ENCODE assay signal across 8 mouse cellular contexts in the genomic region with DNA sequence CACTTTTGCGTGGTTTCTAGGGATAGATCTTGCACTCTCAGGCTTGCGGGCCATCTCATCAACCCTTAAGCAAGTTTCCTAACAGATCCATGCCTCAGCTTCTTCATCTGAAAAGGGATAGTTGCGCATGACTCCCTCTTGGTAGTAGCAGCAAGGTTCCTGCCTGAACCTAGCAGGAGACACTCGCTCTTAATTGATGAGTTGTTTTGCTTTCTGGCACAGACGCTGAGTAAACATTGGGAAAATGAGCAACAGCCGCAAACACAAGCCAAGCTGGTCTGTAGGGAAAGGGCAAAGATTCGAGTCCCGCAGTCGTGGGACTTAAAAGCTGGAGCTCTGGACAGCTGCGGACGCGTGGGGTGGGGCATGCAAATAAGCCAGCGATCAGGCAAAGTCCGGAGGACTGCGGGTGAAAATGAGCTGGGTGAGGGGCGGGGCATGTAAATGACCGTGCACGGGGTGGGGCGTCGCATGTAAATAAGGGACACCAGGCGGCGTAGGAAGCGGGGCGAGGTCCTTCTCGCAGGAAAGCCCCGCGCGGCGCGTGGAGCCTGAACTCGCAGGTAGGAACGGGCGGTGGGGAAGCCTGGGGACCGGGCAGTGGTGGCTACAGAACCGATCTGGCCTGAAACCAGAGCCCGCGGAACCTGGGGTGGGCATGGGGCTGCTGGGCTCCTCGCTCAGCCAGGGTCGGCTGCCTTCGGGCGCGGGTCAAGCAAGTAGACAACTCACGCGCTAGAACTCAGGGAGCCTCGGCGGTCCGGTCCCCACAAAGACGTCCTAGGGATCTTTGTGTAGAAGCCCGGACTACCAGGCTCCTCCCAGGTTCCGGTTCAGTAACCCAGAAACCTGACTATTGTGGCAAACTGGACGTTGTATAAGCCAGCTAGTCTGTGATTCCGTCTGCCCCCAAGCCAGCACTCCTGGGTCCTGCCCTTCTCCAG. TPM values are rescaled to one million over a fixed set of nuclear protein-coding genes. Genes with fewer than 3 reads are reported as not detected.
DNase-seq lines count a peak whose midpoint lies in the region; ATAC-seq and TF ChIP-seq lines count a peak whose summit lies in the region.

Il4ra (plus strand) TSS at position 355 of the 944 bp plus-strand sequence.

- H3K79me2 ChIP-seq in CH12.LX (replicated peaks; ENCODE audit: control insufficient read depth, extremely low read depth, insufficient read depth, poor library complexity, severe bottlenecking) = peaks cover 10% of the 10 kb centered on the region

- peak within 1 kb of the TSS; percentile 63 for H3K4me2 ChIP-seq in CH12.LX (ENCODE audit: insufficient read depth, low read depth, poor library complexity, severe bottlenecking)
- peak within 1 kb of the TSS; percentile 92 for H3K4me2 ChIP-seq in heart, embryonic 13.5 days
- peak within 1 kb of the TSS; percentile 82 for H3K4me2 ChIP-seq in kidney, postnatal 0 days (ENCODE audit: low read length)
- peak within 1 kb of the TSS; percentile 99 for H3K4me2 ChIP-seq in liver, embryonic 14.5 days (ENCODE audit: low read depth)
- peak within 1 kb of the TSS; percentile 76 for H3K4me2 ChIP-seq in stomach, embryonic 15.5 days

- H3K27me3 ChIP-seq in CH12.LX (replicated peaks) = peaks cover 4% of the 10 kb centered on the region
- H3K27me3 ChIP-seq in heart, embryonic 13.5 days (replicated peaks) = peaks cover 16% of the 10 kb centered on the region
- H3K27me3 ChIP-seq in kidney, postnatal 0 days (ENCODE audit: insufficient read depth, low read length) = no peaks in the 10 kb centered on the region
- H3K27me3 ChIP-seq in liver, embryonic 14.5 days (ENCODE audit: control insufficient read depth, insufficient read depth, low read length) = no peaks in the 10 kb centered on the region
- H3K27me3 ChIP-seq in stomach, embryonic 15.5 days (replicated peaks) = no peaks in the 10 kb centered on the region

- peaks cover 0 to 11% of the 10 kb centered on the region in 2 experiments for H3K36me3 ChIP-seq in CH12.LX (replicated peaks in 1 of 2; ENCODE audit: control insufficient read depth in 1 of 2, insufficient read depth in 1 of 2, low read length in 1 of 2)
- H3K36me3 ChIP-seq in heart, embryonic 13.5 days = no peaks in the 10 kb centered on the region
- H3K36me3 ChIP-seq in kidney, postnatal 0 days (ENCODE audit: insufficient read depth, low read length) = no peaks in the 10 kb centered on the region
- H3K36me3 ChIP-seq in liver, embryonic 14.5 days (replicated peaks; ENCODE audit: control insufficient read depth, insufficient read depth, low read depth) = no peaks in the 10 kb centered on the region
- no peaks in the 10 kb centered on the region for H3K36me3 ChIP-seq in stomach, embryonic 15.5 days

- DNase-seq in CH12.LX (ENCODE audit: extremely low read depth) = peak; percentile 89
- DNase-seq in c-Kit-negative CD71-positive TER-119-positive erythroid progenitor cells, embryonic 14.5 days (ENCODE audit: low read depth, low spot score) = peak; percentile 69
- DNase-seq in fibroblast of lung, adult 2 months (ENCODE audit: low read depth) = peak; percentile 79
- peak; percentile 97 for DNase-seq in kidney, postnatal 0 days (ENCODE audit: low spot score)
- DNase-seq in liver, embryonic 14.5 days (ENCODE audit: low read depth in 3 of 3, low spot score in 3 of 3) = peak; percentile 81 to 85 (median 84)
- peak; percentile 85 for DNase-seq in neural tube, embryonic 10.5 days (ENCODE audit: extremely low spot score, low spot score)

- no peak for TF ChIP-seq CTCF in CH12.LX (conservative IDR thresholded peaks at IDR 0.05 in 1 of 2, IDR thresholded peaks at IDR 0.05 in 1 of 2; ENCODE audit: low read depth in 2 of 2, low read length in 2 of 2)
- TF ChIP-seq CTCF in kidney, postnatal 0 days (IDR thresholded peaks at IDR 0.05; ENCODE audit: low read depth) = peak; percentile 42; the same call in 1 of the 2 replicates
- TF ChIP-seq CTCF in liver, embryonic 14.5 days (IDR thresholded peaks at IDR 0.05; ENCODE audit: low read depth) = peak; percentile 67

- in situ Hi-C loops in CH12.LX (cut with MboI; ENCODE audit: low pct_ligation_motif_present, low pct_unique_long_range_greater_than_20kb, low sequenced_read_pairs) = loop anchor here (5.0 kb wide), 2 partner anchors 35 to 65 kb away; no protein-coding TSS in a partner anchor

- 2% methylated on average over 52 of the region's 52 CpGs for WGBS in heart, embryonic 13.5 days
- 2% methylated on average over 52 of the region's 52 CpGs for WGBS in kidney, postnatal 0 days
- 2% methylated on average over 52 of the region's 52 CpGs for WGBS in liver, embryonic 14.5 days (ENCODE audit: insufficient replicate concordance)
- WGBS in stomach, embryonic 15.5 days = 2% methylated on average over 52 of the region's 52 CpGs

- TF ChIP-seq EP300 in CH12.LX (IDR thresholded peaks at IDR 0.05; ENCODE audit: low read length) = no peak
- no peak for TF ChIP-seq EP300 in liver, embryonic 14.5 days (IDR thresholded peaks at IDR 0.05; ENCODE audit: low read depth)

- peak; percentile 84 for TF ChIP-seq POLR2A in CH12.LX (IDR thresholded peaks at IDR 0.05; ENCODE audit: low read depth, low read length)

- H3K9me3 ChIP-seq in CH12.LX (replicated peaks; ENCODE audit: low read length) = no peaks in the 10 kb centered on the region
- no peaks in the 10 kb centered on the region for H3K9me3 ChIP-seq in heart, embryonic 13.5 days
- H3K9me3 ChIP-seq in kidney, postnatal 0 days (replicated peaks; ENCODE audit: low read length) = no peaks in the 10 kb centered on the region
- H3K9me3 ChIP-seq in liver, embryonic 14.5 days (ENCODE audit: control insufficient read depth, low read length) = no peaks in the 10 kb centered on the region
- H3K9me3 ChIP-seq in stomach, embryonic 15.5 days = no peaks in the 10 kb centered on the region

- TF ChIP-seq RAD21 in CH12.LX (IDR thresholded peaks at IDR 0.05; ENCODE audit: low read depth, low read length) = no peak

- dilution Hi-C loops in CH12.LX (cut with MboI; ENCODE audit: extremely low pct_ligation_motif_present, extremely low pct_unique_long_range_greater_than_20kb, low sequenced_read_pairs) = no loop called here

- peak within 1 kb of the TSS; percentile 80 to 83 (median 81) for H3K4me3 ChIP-seq in CH12.LX (replicated peaks in 1 of 3; ENCODE audit: low read depth in 2 of 3, low read length in 2 of 3, poor library complexity in 1 of 3)
- H3K4me3 ChIP-seq in heart, embryonic 13.5 days = peak within 1 kb of the TSS; percentile 70
- peak within 1 kb of the TSS; percentile 75 for H3K4me3 ChIP-seq in kidney, postnatal 0 days (replicated peaks; ENCODE audit: low read depth, low read length)
- H3K4me3 ChIP-seq in liver, embryonic 14.5 days (ENCODE audit: insufficient read depth in 1 of 2, low read depth in 2 of 2, low read length in 2 of 2) = peak within 1 kb of the TSS; percentile 65 to 67
- peak within 1 kb of the TSS; percentile 58 for H3K4me3 ChIP-seq in stomach, embryonic 15.5 days (replicated peaks)

- ATAC-seq in heart, embryonic 13.5 days (ENCODE audit: extremely low read depth, insufficient number of reproducible peaks, low FRiP score, low TSS enrichment) = peak; percentile 87
- ATAC-seq in kidney, postnatal 0 days (replicated peaks; ENCODE audit: low FRiP score, low read depth) = peak; percentile 93
- peak; percentile 92 for ATAC-seq in liver, embryonic 14.5 days (ENCODE audit: insufficient read depth)
- peak; percentile 94 for ATAC-seq in stomach, embryonic 15.5 days (ENCODE audit: insufficient read depth, low FRiP score, low read depth)

- H3K9ac ChIP-seq in CH12.LX (ENCODE audit: insufficient read depth, low read depth) = peak within 1 kb of the TSS; percentile 79
- H3K9ac ChIP-seq in heart, embryonic 13.5 days = peak within 1 kb of the TSS; percentile 84
- H3K9ac ChIP-seq in kidney, postnatal 0 days (ENCODE audit: low read depth, low read length) = peak within 1 kb of the TSS; percentile 78
- peak within 1 kb of the TSS; percentile 72 for H3K9ac ChIP-seq in liver, embryonic 14.5 days (replicated peaks)
- peak within 1 kb of the TSS; percentile 42 for H3K9ac ChIP-seq in stomach, embryonic 15.5 days

- H3K27ac ChIP-seq in CH12.LX (ENCODE audit: insufficient read depth, low read depth) = no peak within 1 kb of the TSS
- H3K27ac ChIP-seq in heart, embryonic 13.5 days (replicated peaks) = peak within 1 kb of the TSS; percentile 49
- H3K27ac ChIP-seq in kidney, postnatal 0 days = peak within 1 kb of the TSS; percentile 84
- no peak within 1 kb of the TSS; the same call in 1 of the 2 replicates for H3K27ac ChIP-seq in liver, embryonic 14.5 days
- H3K27ac ChIP-seq in stomach, embryonic 15.5 days = peak within 1 kb of the TSS; percentile 22

- peaks cover 41 to 57% of the 10 kb centered on the region in 2 experiments for H3K4me1 ChIP-seq in CH12.LX (ENCODE audit: control insufficient read depth in 1 of 2, insufficient read depth in 2 of 2)
- peaks cover 45% of the 10 kb centered on the region for H3K4me1 ChIP-seq in heart, embryonic 13.5 days
- H3K4me1 ChIP-seq in kidney, postnatal 0 days (replicated peaks; ENCODE audit: insufficient read depth, low read length) = peaks cover 11% of the 10 kb centered on the region; the same call in 1 of the 2 replicates
- peaks cover 11 to 38% of the 10 kb centered on the region in 2 experiments for H3K4me1 ChIP-seq in liver, embryonic 14.5 days (replicated peaks; ENCODE audit: control insufficient read depth in 2 of 2, insufficient read depth in 2 of 2, low read length in 1 of 2)
- peaks cover 13% of the 10 kb centered on the region; the same call in 1 of the 2 replicates for H3K4me1 ChIP-seq in stomach, embryonic 15.5 days

TF ChIP-seq in CH12.LX, 34 proteins besides CTCF, POLR2A, EP300 and RAD21 (continues in another document):
- TF ChIP-seq MXI1 (IDR thresholded peaks at IDR 0.05; ENCODE audit: low read depth, low read length) (peak; percentile 74; the same call in 1 of the 2 replicates), JUN (IDR thresholded peaks at IDR 0.05; ENCODE audit: insufficient read depth, low read depth, low read length) (no peak), TCF12 (IDR thresholded peaks at IDR 0.05; ENCODE audit: low read depth, low read length) (peak; percentile 70), UBTF (IDR thresholded peaks at IDR 0.05; ENCODE audit: low read depth, low read length) (no peak), ZMIZ1 (IDR thresholded peaks at IDR 0.05; ENCODE audit: low read depth, low read length) (peak; percentile 55; the same call in 1 of the 2 replicates), MAX (IDR thresholded peaks at IDR 0.05; ENCODE audit: low read length) (peak; percentile 42; the same call in 1 of the 2 replicates), ETS1 (conservative IDR thresholded peaks at IDR 0.05; ENCODE audit: low read depth, low read length) (peak; percentile 21; the same call in 1 of the 2 replicates)

RNA-seq across cellular contexts. Expression of gene Il4ra, which starts in this region (rescaled TPM):
- total RNA-seq in CH12.LX (2012; rRNA removed) (15.8 and 18.2 TPM in 2 replicates), CH12.LX (2014; rRNA removed) (20.7 and 26.4 TPM in 2 replicates)
- polyA plus RNA-seq in CH12.LX (2012; ENCODE audit: insufficient read length, low read depth) = 25.4 and 27.4 TPM in 2 replicates
- 3.7 and 4.9 TPM in 2 replicates for polyA plus RNA-seq in heart, embryonic 13.5 days (2015; fragmentation: Nextera tagmentation; extraction: Ambion mirVana)
- 9.8 and 10.0 TPM in 2 replicates for polyA plus RNA-seq in kidney, postnatal 0 days (2015; fragmentation: Nextera tagmentation; extraction: Ambion mirVana)
- 1.9 and 2.8 TPM in 2 replicates for polyA plus RNA-seq in liver, embryonic 14.5 days (2012; rRNA removed)
- 1.9 and 2.4 TPM in 2 replicates for polyA plus RNA-seq in liver, embryonic 14.5 days (2014; fragmentation: Nextera tagmentation; extraction: Ambion mirVana)
- polyA plus RNA-seq in stomach, embryonic 15.5 days (2015; fragmentation: Nextera tagmentation; extraction: Ambion mirVana) = 9.5 and 10.1 TPM in 2 replicates

Comparison
In these comparisons a context has a peak if more than half of its experiments do, and no peak if none do; other contexts are left out.
1. H3K27ac ChIP-seq: peak in heart, embryonic 13.5 days (single experiment), kidney, postnatal 0 days (single experiment) and stomach, embryonic 15.5 days (single experiment); none in CH12.LX (single experiment) and liver, embryonic 14.5 days (single experiment).
2. CTCF ChIP-seq: peak in kidney, postnatal 0 days (single experiment) and liver, embryonic 14.5 days (single experiment); none in CH12.LX (0 of 2).
3. Peak in every context shown above with its lines, with median percentiles within 50 percentile points of each other: DNase-seq, H3K4me2 ChIP-seq, H3K4me3 ChIP-seq, H3K9ac ChIP-seq and ATAC-seq.